Mouse (Mus musculus) C3H10T1/2 (cell line): ENCODE results near the gene Epn2. TPM values are rescaled to one million over a fixed set of nuclear protein-coding genes. Genes with fewer than 3 reads are reported as not detected.

Experiments
- polyA plus RNA-seq, 2 experiments: library from polyadenylated mRNA; unstranded; fragments of >200 nt; fragmentation: generic; extraction: Trizol; gene quantifications; one replicate each; pipeline ENCODE4 v1.2.1; 2012; ENCODE audit warnings: missing spikeins in 2 of 2

Gene Epn2
- 10 to 100 TPM in 1 of 2 experiments, 1 to 10 TPM in 1; 3.6 to 18.8 TPM for polyA plus RNA-seq

GRCm38 (mm10) chr11:61578983-61579877 is at the start of gene Epn2:
Epn2 (minus strand) TSS chr11:61579687.

DNA sequence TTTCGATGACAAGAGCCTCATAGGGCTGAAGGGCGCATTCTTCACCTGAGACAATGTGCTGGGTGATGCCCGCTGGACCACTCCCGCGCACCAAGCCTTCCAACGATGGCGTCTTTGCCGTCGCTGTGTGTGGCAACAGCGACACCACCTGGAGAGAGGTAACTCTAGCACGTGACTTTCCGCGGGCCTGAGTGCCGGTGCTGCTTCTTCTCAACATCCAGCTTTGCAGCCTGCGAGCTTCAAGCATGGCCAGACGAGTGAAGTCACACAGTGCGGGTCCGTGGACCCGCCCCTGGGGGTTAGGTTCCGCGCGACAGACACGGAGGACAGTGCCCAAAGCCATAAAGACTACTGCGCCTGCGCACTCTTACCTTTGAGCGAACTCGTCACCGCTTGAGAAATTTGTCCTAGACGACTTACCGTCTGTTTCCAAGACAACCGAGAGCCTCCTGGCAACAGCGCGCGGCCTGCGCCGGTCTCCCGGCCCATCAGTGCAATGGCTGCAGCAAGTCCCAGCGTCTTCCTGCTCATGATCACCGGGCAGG is 74.7 kb downstream of the Epn2 start, which contains the start of gene B9d1:
Gene B9d1 (plus strand): TSS at position 432 of the 545 bp plus-strand sequence.

GRCm38 (mm10) chr11:61494129-61494997 is 85.1 kb downstream of the Epn2 start, which contains the start of gene Mapk7:
Mapk7 (minus strand) TSS chr11:61494406.

DNA sequence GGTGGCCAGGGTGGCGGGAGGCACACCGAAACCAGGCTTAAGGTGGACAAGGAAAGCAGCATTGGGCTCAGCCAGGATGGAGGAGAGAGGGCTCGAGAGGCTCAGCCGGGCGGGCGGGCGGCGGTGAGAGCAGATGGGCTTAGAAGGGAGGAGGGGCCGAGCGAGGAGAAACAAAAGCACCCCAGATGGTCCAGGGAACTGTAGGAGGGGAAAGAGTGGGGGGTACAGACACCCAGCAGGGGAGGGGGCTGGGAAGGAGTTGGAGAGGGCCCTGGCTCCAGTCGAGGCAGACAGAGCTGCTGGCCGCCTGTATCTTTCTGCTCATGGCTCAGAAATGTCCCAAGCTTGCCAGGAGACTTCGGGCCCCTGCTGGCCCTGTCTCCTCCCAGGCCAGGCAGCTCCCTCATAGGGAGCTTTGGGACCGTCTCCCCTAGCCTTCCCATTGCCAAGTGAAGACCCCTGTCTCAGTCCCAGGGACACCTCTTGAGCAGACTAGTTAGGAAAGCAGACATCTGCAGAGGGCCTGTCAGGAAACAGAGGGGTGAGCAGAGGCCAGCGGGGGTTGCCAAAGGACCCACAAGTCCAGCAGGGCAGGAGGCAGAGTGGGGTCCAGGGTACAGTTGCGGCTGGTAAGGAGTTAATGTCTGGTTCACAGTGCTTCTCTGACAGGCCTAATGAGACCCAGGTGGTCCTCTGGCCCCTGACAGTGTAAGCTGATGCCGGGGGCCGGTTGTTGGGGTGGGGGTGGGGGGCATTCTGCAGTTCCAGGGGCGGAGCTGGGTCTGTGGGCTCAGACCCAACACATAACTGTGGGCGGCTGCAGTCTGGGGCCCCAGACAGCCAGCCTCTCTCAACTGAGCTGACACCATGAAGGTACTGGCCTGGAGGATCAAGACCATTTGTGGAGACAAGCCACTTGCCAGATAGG is 94.6 kb downstream of the Epn2 start, which contains the start of gene Mfap4:
Gene Mfap4 (plus strand): TSS at position 819 of the 928 bp plus-strand sequence.

Other genes with a start within 250 kb of the Epn2 start
- under 1 TPM in 1 of 2 experiments, not detected in 1; 0.14 TPM for gene Slc47a2, start 236.8 kb downstream of the Epn2 start, polyA plus RNA-seq
- under 1 TPM in 1 of 2 experiments, not detected in 1; 0.04 TPM for gene Slc47a1, start 201.3 kb downstream of the Epn2 start, polyA plus RNA-seq
- gene Rnf112, start 125.6 kb downstream of the Epn2 start, polyA plus RNA-seq = under 1 TPM in 1 of 2 experiments, not detected in 1; 0.79 TPM
- 10 to 100 TPM in 1 of 2 experiments, under 1 TPM in 1; 0.04 to 13.4 TPM for gene Mfap4, start 94.3 kb downstream of the Epn2 start, polyA plus RNA-seq
- gene Mapk7, start 85.3 kb downstream of the Epn2 start, polyA plus RNA-seq = 10 to 100 TPM; 15.3 to 42.0 TPM
- gene B9d1, start 74.5 kb downstream of the Epn2 start, polyA plus RNA-seq = 100 to 1,000 TPM in 1 of 2 experiments, 10 to 100 TPM in 1; 74.8 to 109 TPM
- under 1 TPM; 0.04 to 0.05 TPM for gene Grap, start 73.6 kb upstream of the Epn2 start, polyA plus RNA-seq
- under 1 TPM; 0.01 TPM for gene Fam83g, start 104.4 kb upstream of the Epn2 start, polyA plus RNA-seq
- not detected for gene Slc5a10, start 141.1 kb upstream of the Epn2 start, polyA plus RNA-seq
- 10 to 100 TPM in 1 of 2 experiments, 1 to 10 TPM in 1; 2.7 to 23.2 TPM for gene Prpsap2, start 182.4 kb upstream of the Epn2 start, polyA plus RNA-seq